Mouse (Mus musculus) kidney, postnatal 0 days (tissue): ENCODE data around the gene Tnr. TPM values are rescaled to one million over a fixed set of nuclear protein-coding genes. Genes with fewer than 3 reads are reported as not detected.

Experiments
- ATAC-seq: fragments of 200-750 bp; cut with Nextera tagmentation; replicated peaks from 2 replicates; pipeline ENCODE4 v1.8.0; 2017; ENCODE audit warnings: low read depth, moderate number of reproducible peaks, moderate TSS enrichment, moderate library complexity; ENCODE audit not compliant: low FRiP score
- DNase-seq: peaks from one replicate; pipeline ENCODE4 v3.0.0-alpha.2; 2016; ENCODE audit warnings: low spot score
- H3K27ac ChIP-seq: fragments of 300-500 bp; sonication (generic); 2 replicates; pipeline ENCODE4 v1.5.1; 2014; ENCODE audit warnings: mild to moderate bottlenecking
- H3K27me3 ChIP-seq: fragments of 300-500 bp; sonication (generic); 2 replicates; pipeline ENCODE4 v1.6.1; 2014; ENCODE audit warnings: low read length, mixed read lengths; ENCODE audit not compliant: insufficient read depth
- H3K36me3 ChIP-seq: fragments of 300-500 bp; sonication (generic); 2 replicates; pipeline ENCODE4 v1.6.1; 2014; ENCODE audit warnings: low read length, mixed read lengths; ENCODE audit not compliant: insufficient read depth
- H3K4me1 ChIP-seq: fragments of 300-500 bp; sonication (generic); replicated peaks from 2 replicates; pipeline ENCODE4 v1.6.1; 2014; ENCODE audit warnings: antibody characterized with exemption, low read length, mixed read lengths; ENCODE audit not compliant: insufficient read depth
- H3K4me2 ChIP-seq: fragments of 300-500 bp; sonication (generic); 2 replicates; pipeline ENCODE4 v1.6.1; 2014; ENCODE audit warnings: mild to moderate bottlenecking, low read length, moderate library complexity, mixed read lengths
- H3K4me3 ChIP-seq: fragments of 300-500 bp; sonication (generic); replicated peaks from 2 replicates; pipeline ENCODE4 v1.5.1; 2014; ENCODE audit warnings: low read depth, low read length
- H3K9ac ChIP-seq: fragments of 300-500 bp; sonication (generic); 2 replicates; pipeline ENCODE4 v1.6.1; 2014; ENCODE audit warnings: low read depth, low read length
- H3K9me3 ChIP-seq: fragments of 300-500 bp; sonication (generic); replicated peaks from 2 replicates; pipeline ENCODE4 v1.6.1; 2016; ENCODE audit warnings: low read length, inconsistent platforms, mixed read lengths
- CTCF ChIP-seq: IDR thresholded peaks from 2 replicates; pipeline ENCODE4 v1.5.1; 2016; ENCODE audit warnings: antibody characterized with exemption, low read depth, mild to moderate bottlenecking, moderate library complexity
- whole genome bisulfite sequencing: fragments of 180-500 bp; shearing (Covaris S2); extraction: QIAGEN DNeasy Blood & Tissue Kit; methylation state at CpG from one replicate; pipeline ENCODE4 v1.1.7; 2014; 5-methylcytosine and 5-hydroxymethylcytosine counted together
- polyA plus RNA-seq: library from polyadenylated mRNA; unstranded; fragments of >200 nt; fragmentation: Nextera tagmentation; extraction: Ambion mirVana; gene quantifications from 2 replicates; pipeline ENCODE4 v1.2.1, GENCODE M21; 2015

Tnr gene
- polyA plus RNA-seq, result not detected in 2 replicates

DNA sequence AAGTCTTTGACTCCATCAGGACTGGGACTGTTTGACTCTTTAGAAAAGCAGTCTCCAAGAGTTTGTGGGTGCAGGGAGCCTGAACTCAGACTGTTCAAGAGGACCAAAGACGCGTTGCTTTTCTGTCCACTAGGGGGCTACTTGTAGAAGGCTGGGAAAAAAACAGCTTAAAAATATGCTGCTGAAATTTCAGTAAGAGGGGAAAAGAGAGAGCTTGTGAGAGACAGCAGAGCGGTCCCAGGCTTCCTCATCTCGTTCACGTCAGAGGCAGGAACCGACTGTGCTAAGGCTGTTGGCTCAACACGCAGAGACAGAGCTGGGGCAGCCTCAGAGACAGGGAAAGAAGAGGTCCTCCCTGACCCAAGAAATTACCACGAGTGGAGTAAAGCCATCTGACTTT lies at the start of gene Tnr:
Gene Tnr (plus strand): TSS at position 192 of the 400 bp plus-strand sequence.
- 8% methylated on average over 8 of the region's 8 CpGs for WGBS
- Histone ChIP-seq H3K9ac (no peak within 1 kb of the TSS), H3K4me2 (no peak within 1 kb of the TSS), H3K27me3 (no peaks in the 10 kb centered on the region), H3K36me3 (no peaks in the 10 kb centered on the region), H3K4me1 (no peaks in the 10 kb centered on the region), H3K4me3 (no peak within 1 kb of the TSS), H3K9me3 (no peaks in the 10 kb centered on the region), H3K27ac (no peak within 1 kb of the TSS)
- TF ChIP-seq CTCF, result peak; percentile 62
- ATAC-seq, result no peak
- peak; percentile 31 for DNase-seq

DNA sequence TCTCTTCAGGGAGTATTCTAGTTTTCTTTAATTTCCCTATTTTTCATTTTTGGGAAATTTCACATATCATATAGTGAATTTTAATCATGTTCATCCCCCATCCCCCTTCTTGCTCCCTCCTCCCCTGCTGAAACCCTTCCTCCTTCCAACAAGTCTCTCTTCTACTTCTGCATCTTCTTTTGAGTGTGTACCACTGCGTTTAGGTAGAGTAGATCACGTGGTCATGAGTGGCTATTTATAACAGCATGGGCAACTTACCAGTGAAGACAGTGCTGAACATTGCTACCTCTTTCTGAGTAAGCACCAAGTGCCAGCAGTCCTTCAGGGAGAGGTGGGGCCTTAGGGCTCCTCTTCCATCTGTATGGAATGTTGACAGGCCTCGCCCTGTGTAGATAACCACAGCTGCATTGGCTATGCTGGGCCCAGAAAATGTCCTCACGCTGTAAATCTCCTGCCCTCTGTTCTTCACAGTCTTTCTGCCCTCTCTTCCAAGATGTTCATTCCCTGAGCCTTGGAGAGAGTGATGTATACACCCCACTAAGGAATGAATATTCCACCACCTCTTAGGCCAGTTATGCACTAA lies 33.6 kb upstream of the Tnr start:
- no peak overlapping the region for H3K27ac ChIP-seq
- WGBS, result 78% methylated on average over 4 of the region's 4 CpGs
- no peaks in the 10 kb centered on the region for H3K9me3 ChIP-seq
- no peak overlapping the region for H3K9ac ChIP-seq
- H3K4me2 ChIP-seq, result no peak overlapping the region
- no peak for DNase-seq
- H3K4me1 ChIP-seq, result no peaks in the 10 kb centered on the region
- H3K27me3 ChIP-seq, result no peaks in the 10 kb centered on the region
- TF ChIP-seq CTCF, result no peak
- no peaks in the 10 kb centered on the region for H3K36me3 ChIP-seq
- ATAC-seq, result no peak
- H3K4me3 ChIP-seq, result no peak overlapping the region

DNA sequence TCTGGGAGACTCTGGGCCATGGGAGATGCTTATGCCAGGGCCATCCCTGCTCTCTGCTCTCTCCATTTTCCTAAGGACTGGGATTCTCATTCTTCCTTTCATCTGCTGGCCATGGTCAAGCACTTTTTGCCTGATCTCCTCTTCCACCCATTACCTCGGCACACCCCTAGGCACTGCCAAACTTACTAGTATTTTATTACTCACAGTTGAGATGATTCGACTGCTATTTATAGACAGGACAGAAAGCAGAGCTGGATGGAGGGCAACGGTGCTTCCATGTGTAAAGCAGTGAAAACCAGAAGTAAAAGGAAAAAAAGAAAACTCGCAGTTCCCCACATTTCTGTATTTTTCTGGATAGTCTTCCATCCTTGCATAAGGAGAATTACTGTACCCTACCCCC lies 31.0 kb upstream of the Tnr start:
- WGBS, result 83% methylated on average over 4 of the region's 4 CpGs
- H3K4me1 ChIP-seq, result no peaks in the 10 kb centered on the region
- DNase-seq, result no peak
- H3K36me3 ChIP-seq, result no peaks in the 10 kb centered on the region
- H3K27me3 ChIP-seq, result no peaks in the 10 kb centered on the region
- no peak overlapping the region for H3K4me3 ChIP-seq
- H3K9me3 ChIP-seq, result no peaks in the 10 kb centered on the region
- no peak for TF ChIP-seq CTCF
- no peak overlapping the region for H3K4me2 ChIP-seq
- no peak for ATAC-seq
- no peak overlapping the region for H3K9ac ChIP-seq
- H3K27ac ChIP-seq, result no peak overlapping the region

GRCm38 (mm10) chr1:159493720-159494499 lies 29.7 kb upstream of the Tnr start:
- 63% methylated on average over 5 of the region's 5 CpGs for WGBS
- Histone ChIP-seq H3K4me3 (no peak overlapping the region), H3K4me1 (no peaks in the 10 kb centered on the region), H3K27me3 (no peaks in the 10 kb centered on the region), H3K9ac (no peak overlapping the region), H3K36me3 (no peaks in the 10 kb centered on the region), H3K27ac (no peak overlapping the region), H3K9me3 (no peaks in the 10 kb centered on the region), H3K4me2 (no peak overlapping the region)
- no peak for TF ChIP-seq CTCF
- DNase-seq (no peak), ATAC-seq (no peak)

DNA sequence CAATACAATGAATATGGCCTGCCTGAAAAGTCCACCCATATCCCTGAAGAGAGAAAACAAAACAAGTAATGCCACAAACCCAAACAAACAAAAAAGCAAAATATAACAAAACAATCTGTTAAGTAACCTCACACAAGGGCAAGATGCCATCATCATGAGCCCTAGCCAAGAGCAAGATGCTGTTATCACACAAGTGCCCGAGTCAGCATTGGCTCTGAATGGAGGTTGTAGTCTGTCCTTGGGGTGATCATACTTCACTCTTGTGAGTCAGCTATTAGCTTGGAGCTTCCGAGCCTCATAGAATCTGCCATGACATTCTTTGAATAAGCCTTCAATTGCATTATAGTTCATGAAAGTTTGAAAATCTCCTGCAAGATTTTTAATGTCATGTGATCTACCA lies 25.3 kb upstream of the Tnr start:
- Histone ChIP-seq H3K4me1 (no peaks in the 10 kb centered on the region), H3K4me2 (no peak overlapping the region), H3K4me3 (no peak overlapping the region), H3K27me3 (no peaks in the 10 kb centered on the region), H3K9me3 (no peaks in the 10 kb centered on the region), H3K36me3 (no peaks in the 10 kb centered on the region), H3K27ac (no peak overlapping the region), H3K9ac (no peak overlapping the region)
- no peak for ATAC-seq
- DNase-seq, result no peak
- TF ChIP-seq CTCF, result no peak
- WGBS, result 90% methylated on average over 2 of the region's 2 CpGs

DNA sequence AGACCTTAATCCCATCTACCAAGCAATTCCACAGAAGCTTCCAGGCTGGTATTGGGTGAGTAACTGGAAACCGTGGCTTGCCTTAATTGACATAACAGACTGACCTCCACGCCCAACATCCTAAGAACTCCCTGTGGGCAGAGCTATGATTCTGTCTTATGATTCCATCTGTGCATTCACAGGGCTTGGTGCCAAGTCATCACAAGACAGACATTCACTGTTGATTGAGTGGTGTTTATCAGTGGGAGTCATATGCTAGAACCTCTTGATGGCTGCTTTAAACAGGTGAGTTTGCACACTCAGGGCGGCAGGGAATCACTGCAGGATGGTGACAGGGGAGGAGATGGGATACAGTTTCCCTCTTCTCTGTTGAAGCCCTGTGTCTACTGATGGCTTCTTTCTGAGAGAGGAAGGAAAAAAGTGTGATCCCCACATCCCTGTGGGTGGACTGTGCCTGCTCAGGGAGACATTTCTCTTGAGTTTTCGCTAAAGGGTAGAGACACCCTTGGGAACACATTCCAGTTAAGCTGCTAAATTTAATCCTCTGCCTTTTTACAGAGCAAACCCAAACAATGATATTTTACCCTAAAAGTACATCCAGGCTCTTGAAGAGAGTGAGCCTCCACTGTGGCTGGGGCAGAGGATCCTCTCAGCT lies 23.6 kb upstream of the Tnr start:
- H3K9me3 ChIP-seq, result no peaks in the 10 kb centered on the region
- 78% methylated on average over 4 of the region's 4 CpGs for WGBS
- H3K4me3 ChIP-seq, result no peak overlapping the region
- H3K4me2 ChIP-seq, result no peak overlapping the region
- TF ChIP-seq CTCF, result no peak
- no peak for ATAC-seq
- no peak overlapping the region for H3K27ac ChIP-seq
- no peaks in the 10 kb centered on the region for H3K27me3 ChIP-seq
- DNase-seq, result no peak
- H3K4me1 ChIP-seq, result no peaks in the 10 kb centered on the region
- H3K9ac ChIP-seq, result no peak overlapping the region
- H3K36me3 ChIP-seq, result no peaks in the 10 kb centered on the region
